Mouse (Mus musculus) liver, embryonic 16.5 days (tissue): ENCODE measurements at regions not wholly inside any gene's neighbourhood (a gene's known extent, or its start where the extent isn't known, plus 50 kb on each side); places are given as distances from the start of the nearest gene placed in this dataset.

ENCODE experiments used
- ATAC-seq: fragments of 200-750 bp; cut with Nextera tagmentation; 2 replicates; pipeline ENCODE4 v1.8.0; 2017; ENCODE audit warnings: low read depth, mild to moderate bottlenecking, moderate number of reproducible peaks, moderate library complexity
- H3K27ac ChIP-seq: fragments of 300-500 bp; sonication (generic); 2 replicates; pipeline ENCODE4 v1.5.1; 2014; ENCODE audit warnings: mild to moderate bottlenecking, low read length
- H3K27me3 ChIP-seq: fragments of 300-500 bp; sonication (generic); 2 replicates; pipeline ENCODE4 v1.6.1; 2014; ENCODE audit warnings: low read depth, low read length, mixed read lengths; ENCODE audit not compliant: control insufficient read depth, insufficient read depth
- H3K36me3 ChIP-seq: fragments of 300-500 bp; sonication (generic); 2 replicates; pipeline ENCODE4 v1.6.1; 2014; ENCODE audit warnings: mild to moderate bottlenecking; ENCODE audit not compliant: control insufficient read depth, insufficient read depth
- H3K4me1 ChIP-seq: fragments of 300-500 bp; sonication (generic); 2 replicates; pipeline ENCODE4 v1.6.1; 2014; ENCODE audit warnings: low read depth, low read length, mixed read lengths; ENCODE audit not compliant: control insufficient read depth
- H3K4me2 ChIP-seq: fragments of 300-500 bp; sonication (generic); 2 replicates; pipeline ENCODE4 v1.6.1; 2014; ENCODE audit warnings: low read depth, low read length, mixed read lengths
- H3K4me3 ChIP-seq: fragments of 300-500 bp; sonication (generic); 2 replicates; pipeline ENCODE4 v1.5.1; 2014; ENCODE audit warnings: low read depth, mild to moderate bottlenecking, low read length
- H3K9ac ChIP-seq: fragments of 300-500 bp; sonication (generic); 2 replicates; pipeline ENCODE4 v1.6.1; 2014; ENCODE audit warnings: low read depth, low read length
- H3K9me3 ChIP-seq: fragments of 300-500 bp; sonication (generic); replicated peaks from 2 replicates; pipeline ENCODE4 v1.6.1; 2016; ENCODE audit warnings: low read length; ENCODE audit not compliant: control insufficient read depth
- WGBS: fragments of 180-500 bp; shearing (Covaris S2); extraction: QIAGEN DNeasy Blood & Tissue Kit; methylation state at CpG from one replicate; pipeline ENCODE4 v1.1.7; 2014; ENCODE audit not compliant: insufficient replicate concordance; 5-methylcytosine and 5-hydroxymethylcytosine counted together

DNA sequence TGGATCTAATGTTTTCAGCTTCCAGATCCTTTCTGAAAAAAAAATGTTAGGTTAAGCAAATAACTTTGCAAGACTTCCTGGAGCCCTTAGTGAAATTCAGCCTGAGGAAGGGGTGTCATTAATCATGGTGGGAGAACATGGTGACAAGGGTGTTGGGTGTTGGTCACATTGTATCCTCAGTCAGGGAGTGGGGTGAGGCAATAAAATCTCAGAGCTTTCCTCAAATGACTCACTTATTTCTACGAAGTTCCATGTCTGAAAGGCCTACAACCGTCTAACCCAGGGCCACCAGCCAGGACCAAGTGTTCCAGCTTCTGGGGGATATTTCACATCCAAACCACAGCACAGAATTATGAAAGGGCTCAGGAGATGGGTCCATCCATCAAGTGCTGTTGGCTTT, 117.7 kb upstream of the Nr2f2 start:
- Histone ChIP-seq H3K4me2 (no peak overlapping the region), H3K9me3 (no peaks in the 10 kb centered on the region), H3K4me3 (no peak overlapping the region), H3K27ac (no peak overlapping the region), H3K4me1 (no peaks in the 10 kb centered on the region), H3K36me3 (no peaks in the 10 kb centered on the region), H3K9ac (no peak overlapping the region), H3K27me3 (no peaks in the 10 kb centered on the region)
- no peak for ATAC-seq
- WGBS = 56% methylated on average over 2 of the region's 2 CpGs

- no peaks in the 10 kb centered on the region for H3K36me3 ChIP-seq
- no peak overlapping the region for H3K4me3 ChIP-seq
- WGBS = 38% methylated on average over 3 of the region's 3 CpGs
- ATAC-seq = no peak
- H3K9ac ChIP-seq = no peak overlapping the region
- H3K4me2 ChIP-seq = no peak overlapping the region
- no peaks in the 10 kb centered on the region for H3K27me3 ChIP-seq
- no peaks in the 10 kb centered on the region for H3K4me1 ChIP-seq
- H3K27ac ChIP-seq = no peak overlapping the region
- no peaks in the 10 kb centered on the region for H3K9me3 ChIP-seq
Measured at GRCm38 (mm10) chr7:70483536-70483935, 117.0 kb upstream of the Nr2f2 start.

GRCm38 (mm10) chr7:70481880-70482279, 115.3 kb upstream of the Nr2f2 start:
- no peak for ATAC-seq
- no peak overlapping the region for H3K27ac ChIP-seq
- 50% methylated on average over 10 of the region's 10 CpGs for WGBS
- H3K36me3 ChIP-seq = no peaks in the 10 kb centered on the region
- H3K9ac ChIP-seq = no peak overlapping the region
- no peaks in the 10 kb centered on the region for H3K9me3 ChIP-seq
- no peaks in the 10 kb centered on the region for H3K27me3 ChIP-seq
- no peak overlapping the region for H3K4me3 ChIP-seq
- H3K4me1 ChIP-seq = no peaks in the 10 kb centered on the region
- no peak overlapping the region for H3K4me2 ChIP-seq

DNA sequence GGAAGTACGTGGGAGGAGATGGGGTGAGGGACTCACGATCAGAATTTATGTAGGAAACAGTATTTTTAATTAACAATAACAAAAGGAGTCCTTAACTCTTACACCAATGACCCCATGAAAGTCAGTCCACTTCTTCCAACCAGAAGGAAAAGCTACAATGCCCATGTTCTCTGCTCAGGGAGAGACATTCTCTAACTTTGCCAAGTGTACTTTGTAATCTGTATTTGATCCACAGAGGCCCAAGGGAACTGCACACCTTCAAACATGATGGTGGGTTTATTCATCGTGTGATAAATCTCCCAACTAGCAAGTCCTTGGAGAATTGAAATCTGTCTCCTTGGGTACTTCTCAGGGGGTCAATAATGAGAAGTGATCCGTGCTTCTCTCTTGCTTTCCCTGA, 106.3 kb upstream of the Nr2f2 start:
- no peak overlapping the region for H3K4me3 ChIP-seq
- H3K27me3 ChIP-seq = no peaks in the 10 kb centered on the region
- no peak for ATAC-seq
- no peak overlapping the region for H3K4me2 ChIP-seq
- H3K27ac ChIP-seq = no peak overlapping the region
- H3K9ac ChIP-seq = no peak overlapping the region
- 60% methylated on average over 4 of the region's 4 CpGs for WGBS
- H3K36me3 ChIP-seq = no peaks in the 10 kb centered on the region
- no peaks in the 10 kb centered on the region for H3K4me1 ChIP-seq
- no peaks in the 10 kb centered on the region for H3K9me3 ChIP-seq

- ATAC-seq = no peak
- WGBS = 70% methylated on average over 2 of the region's 2 CpGs
- H3K4me3 ChIP-seq = no peak overlapping the region
Measured at GRCm38 (mm10) chr7:70470557-70470956, 104.0 kb upstream of the Nr2f2 start.

GRCm38 (mm10) chr7:70462131-70462530, 95.6 kb upstream of the Nr2f2 start:
- H3K36me3 ChIP-seq = no peaks in the 10 kb centered on the region
- H3K4me2 ChIP-seq = no peak overlapping the region
- H3K27ac ChIP-seq = no peak overlapping the region
- no peaks in the 10 kb centered on the region for H3K4me1 ChIP-seq
- no peaks in the 10 kb centered on the region for H3K9me3 ChIP-seq
- WGBS = 67% methylated on average over 4 of the region's 4 CpGs
- H3K4me3 ChIP-seq = no peak overlapping the region
- H3K9ac ChIP-seq = no peak overlapping the region
- no peaks in the 10 kb centered on the region for H3K27me3 ChIP-seq
- ATAC-seq = no peak

More at GRCm38 (mm10) chr7:70470557-70470956, 104.0 kb upstream of the Nr2f2 start:
- H3K9me3 ChIP-seq = no peaks in the 10 kb centered on the region
- no peak overlapping the region for H3K9ac ChIP-seq
- no peak overlapping the region for H3K27ac ChIP-seq
- H3K27me3 ChIP-seq = no peaks in the 10 kb centered on the region
- H3K4me1 ChIP-seq = no peaks in the 10 kb centered on the region
- no peaks in the 10 kb centered on the region for H3K36me3 ChIP-seq
- H3K4me2 ChIP-seq = no peak overlapping the region

DNA sequence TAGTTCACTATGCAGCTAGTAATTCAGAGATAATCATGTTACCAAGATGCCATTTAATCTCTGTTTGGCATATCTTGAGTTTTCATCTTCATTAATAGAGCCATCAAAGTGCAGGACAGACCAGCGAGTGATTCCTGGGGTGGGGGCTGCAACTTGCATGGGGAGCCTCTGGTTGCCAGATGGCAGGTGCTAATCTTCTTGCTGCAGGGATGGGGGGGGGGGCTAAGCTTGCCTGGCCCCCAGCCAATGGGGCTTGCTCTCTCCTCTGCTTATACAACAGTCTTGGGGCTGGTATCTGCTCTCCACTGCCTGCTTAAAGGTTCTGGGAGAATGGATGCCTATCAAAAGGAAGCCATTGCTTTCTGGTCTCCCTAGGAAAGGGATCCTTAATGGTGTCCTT, 88.0 kb upstream of the Nr2f2 start:
- H3K4me3 ChIP-seq = no peak overlapping the region
- 46% methylated on average over 1 of the region's 1 CpGs for WGBS
- no peaks in the 10 kb centered on the region for H3K9me3 ChIP-seq
- H3K4me2 ChIP-seq = no peak overlapping the region
- H3K4me1 ChIP-seq = no peaks in the 10 kb centered on the region
- H3K27ac ChIP-seq = no peak overlapping the region
- H3K9ac ChIP-seq = no peak overlapping the region
- ATAC-seq = no peak
- H3K27me3 ChIP-seq = no peaks in the 10 kb centered on the region
- H3K36me3 ChIP-seq = no peaks in the 10 kb centered on the region

GRCm38 (mm10) chr7:70452816-70453215, 86.3 kb upstream of the Nr2f2 start:
- no peak for ATAC-seq
- Histone ChIP-seq H3K27me3 (no peaks in the 10 kb centered on the region), H3K4me1 (no peaks in the 10 kb centered on the region), H3K9ac (no peak overlapping the region), H3K9me3 (no peaks in the 10 kb centered on the region), H3K4me2 (no peak overlapping the region), H3K4me3 (no peak overlapping the region), H3K27ac (no peak overlapping the region), H3K36me3 (no peaks in the 10 kb centered on the region)
- 55% methylated on average over 4 of the region's 4 CpGs for WGBS

DNA sequence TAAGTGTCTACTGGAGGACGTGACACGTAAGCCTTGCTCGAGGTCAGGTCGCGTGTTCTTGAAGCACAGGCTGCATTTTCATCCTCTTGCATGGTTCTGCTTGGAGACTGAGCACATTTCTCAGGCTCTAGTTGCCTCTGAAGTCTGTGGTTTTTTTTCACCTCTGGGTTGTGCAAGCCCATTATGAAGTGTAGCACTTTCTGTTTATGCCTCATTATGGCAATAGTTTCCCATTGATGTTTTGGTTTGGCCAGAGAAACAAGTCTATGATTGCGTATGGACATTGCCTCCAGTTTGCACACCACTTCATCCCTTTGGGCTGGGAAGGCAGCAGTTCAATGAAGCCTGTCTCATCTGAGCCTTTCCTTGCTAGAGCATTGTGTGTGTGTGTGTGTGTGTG, 72.4 kb upstream of the Nr2f2 start:
- H3K4me3 ChIP-seq = no peak overlapping the region
- no peaks in the 10 kb centered on the region for H3K36me3 ChIP-seq
- no peak overlapping the region for H3K4me2 ChIP-seq
- no peak overlapping the region for H3K9ac ChIP-seq
- ATAC-seq = no peak
- no peaks in the 10 kb centered on the region for H3K9me3 ChIP-seq
- H3K4me1 ChIP-seq = no peaks in the 10 kb centered on the region
- H3K27ac ChIP-seq = no peak overlapping the region
- WGBS = 67% methylated on average over 6 of the region's 6 CpGs
- H3K27me3 ChIP-seq = no peaks in the 10 kb centered on the region

- WGBS = 30% methylated on average over 8 of the region's 8 CpGs
- no peak overlapping the region for H3K4me2 ChIP-seq
- no peak overlapping the region for H3K27ac ChIP-seq
- H3K9ac ChIP-seq = no peak overlapping the region
- H3K27me3 ChIP-seq = no peaks in the 10 kb centered on the region
- no peak overlapping the region for H3K4me3 ChIP-seq
- H3K36me3 ChIP-seq = no peaks in the 10 kb centered on the region
- no peaks in the 10 kb centered on the region for H3K9me3 ChIP-seq
- H3K4me1 ChIP-seq = no peaks in the 10 kb centered on the region; the same call in 1 of the 2 replicates
- ATAC-seq = no peak
Measured at GRCm38 (mm10) chr7:70433838-70434237, 67.3 kb upstream of the Nr2f2 start.
